Mouse (Mus musculus) natural killer cell, adult 2 months (primary cell): ENCODE measurements at regions not wholly inside any gene's neighbourhood (a gene's known extent, or its start where the extent isn't known, plus 50 kb on each side); places are given as distances from the start of the nearest gene placed in this dataset.

ENCODE experiments used
- DNase-seq, 2 experiments: peaks; one replicate each; pipeline ENCODE4 v3.0.0; 2022; ENCODE audit warnings: low spot score in 2 of 2

- no peak for DNase-seq
Observed at GRCm38 (mm10) chr10:17001320-17001719, 721.7 kb upstream of the Cited2 start.

- no peak for DNase-seq
Observed at GRCm38 (mm10) chr10:17003123-17003849, 719.7 kb upstream of the Cited2 start.

GRCm38 (mm10) chr10:17008683-17009082 is 714.3 kb upstream of the Cited2 start:
- DNase-seq: no peak

GRCm38 (mm10) chr10:17010047-17010446 is 713.0 kb upstream of the Cited2 start:
- no peak for DNase-seq

- DNase-seq: no peak
Observed at GRCm38 (mm10) chr10:17011876-17012275, 711.1 kb upstream of the Cited2 start.

GRCm38 (mm10) chr10:17012541-17012975 is 710.5 kb upstream of the Cited2 start:
- no peak for DNase-seq

GRCm38 (mm10) chr10:17014826-17015225 is 708.2 kb upstream of the Cited2 start:
- DNase-seq: no peak

- no peak for DNase-seq
Observed at GRCm38 (mm10) chr10:17016854-17017253, 706.2 kb upstream of the Cited2 start.

GRCm38 (mm10) chr10:17022216-17023158 is 700.5 kb upstream of the Cited2 start:
- DNase-seq: no peak

GRCm38 (mm10) chr10:17023571-17024293 is 699.3 kb upstream of the Cited2 start:
- DNase-seq: no peak

GRCm38 (mm10) chr10:17024294-17024665 is 698.7 kb upstream of the Cited2 start:
- no peak for DNase-seq

- no peak for DNase-seq
Observed at GRCm38 (mm10) chr10:17034892-17035775, 687.9 kb upstream of the Cited2 start.

GRCm38 (mm10) chr10:17038259-17039043 is 684.6 kb upstream of the Cited2 start:
- no peak for DNase-seq

- DNase-seq: no peak
Observed at GRCm38 (mm10) chr10:17042090-17042489, 680.9 kb upstream of the Cited2 start.

- DNase-seq: no peak
Observed at GRCm38 (mm10) chr10:17042973-17043372, 680.0 kb upstream of the Cited2 start.

- DNase-seq: no peak
Observed at GRCm38 (mm10) chr10:17046765-17047164, 676.3 kb upstream of the Cited2 start.

- DNase-seq: no peak
Observed at GRCm38 (mm10) chr10:17072906-17073305, 650.1 kb upstream of the Cited2 start.

- no peak for DNase-seq
Observed at GRCm38 (mm10) chr10:17074013-17074401, 649.0 kb upstream of the Cited2 start.

GRCm38 (mm10) chr10:17074402-17075027 is 648.5 kb upstream of the Cited2 start:
- no peak for DNase-seq

GRCm38 (mm10) chr10:17075147-17075546 is 647.9 kb upstream of the Cited2 start:
- DNase-seq: no peak
